Mouse (Mus musculus) mature B cell (primary cell): ENCODE measurements around the gene Cabp7.

Experiments
- in situ Hi-C: fragments of 300-500 bp; cut with MboI; formaldehyde crosslinking; loops from 2 replicates; pipeline ENCODE4 v1.14.3; 2019

Cabp7 gene

DNA sequence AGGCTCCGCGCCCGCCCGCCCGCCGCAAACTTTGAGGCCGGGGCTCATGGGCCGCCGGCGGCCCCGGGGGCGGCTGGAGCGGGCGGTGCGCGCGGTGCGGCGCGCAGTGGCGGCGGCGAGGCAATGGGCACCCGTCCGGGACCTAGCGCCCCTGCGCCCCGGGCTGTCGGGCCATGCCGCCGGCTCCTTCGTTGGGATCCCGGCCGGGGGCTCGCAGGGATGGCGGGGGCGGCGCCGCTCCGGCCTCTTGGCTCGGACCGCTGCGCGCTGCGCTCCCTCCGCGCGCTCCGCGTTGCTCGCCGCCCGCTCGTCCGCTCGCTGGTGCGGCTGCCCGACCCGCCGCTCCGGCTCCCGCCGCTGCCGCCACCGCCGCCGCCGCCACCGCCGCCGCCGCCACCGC, at the start of gene Cabp7:
TSS of gene Cabp7 (minus strand) at position 46 of the 400 bp plus-strand sequence.
- in situ Hi-C loops, result no loop called here

DNA sequence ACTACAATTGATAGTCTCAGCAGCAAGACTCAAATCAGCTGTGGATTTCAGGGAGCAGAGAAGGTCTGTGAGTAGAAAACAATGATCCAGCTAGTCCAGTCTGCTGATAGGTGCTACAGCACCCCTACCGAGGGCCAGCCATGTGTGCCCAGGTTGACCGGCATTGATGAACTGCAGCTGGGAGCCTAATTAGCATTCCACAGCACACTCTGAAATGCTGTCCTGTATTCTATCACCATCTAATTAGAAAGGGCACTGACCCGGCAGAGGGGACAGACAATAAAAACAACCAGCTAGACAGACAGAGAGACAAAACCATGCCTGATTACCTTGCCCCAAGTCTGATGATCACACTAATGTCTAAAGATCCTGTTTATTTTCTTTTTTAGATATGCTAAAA, 46.4 kb upstream of the Cabp7 start:
- in situ Hi-C loops, result no loop called here

DNA sequence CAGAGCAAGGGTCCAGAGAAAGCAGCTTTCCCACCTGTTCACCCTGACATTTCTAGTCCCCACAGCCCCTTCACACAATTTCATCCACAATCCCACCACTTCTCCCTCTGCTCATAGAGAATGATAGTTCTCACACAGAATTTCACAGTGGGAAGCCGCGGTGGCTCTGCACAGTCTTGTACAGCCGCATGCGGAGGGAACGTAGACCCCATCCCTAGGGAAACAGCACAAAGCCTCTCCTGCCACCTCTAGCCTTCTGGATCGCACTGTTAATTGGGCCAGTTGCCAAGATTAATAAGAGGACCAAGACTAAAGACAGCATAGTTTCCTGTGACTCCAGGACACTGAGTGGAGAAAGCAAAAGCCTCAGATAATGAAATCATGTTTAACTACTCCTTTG, 45.0 kb upstream of the Cabp7 start:
- in situ Hi-C loops, result no loop called here

DNA sequence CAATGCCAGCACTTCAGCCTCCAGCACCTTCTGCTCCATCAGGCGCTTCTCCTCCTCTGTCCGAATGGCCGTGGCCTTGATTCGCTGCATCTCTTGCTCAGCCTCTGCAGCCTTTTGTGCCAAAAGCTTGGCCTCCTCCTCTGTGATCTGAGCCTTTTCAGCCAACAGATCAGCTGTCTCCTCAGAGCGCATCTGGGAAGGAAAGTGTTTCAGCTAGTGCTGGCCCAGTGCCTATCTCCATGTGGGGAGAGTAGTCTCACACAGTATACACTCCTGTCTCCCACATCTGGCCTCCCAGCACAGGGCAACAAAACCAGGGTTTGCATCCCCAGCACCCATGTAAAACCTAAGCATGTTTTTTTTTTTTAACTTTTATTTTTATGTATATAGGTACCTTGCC, 43.1 kb upstream of the Cabp7 start:
- in situ Hi-C loops, result no loop called here

DNA sequence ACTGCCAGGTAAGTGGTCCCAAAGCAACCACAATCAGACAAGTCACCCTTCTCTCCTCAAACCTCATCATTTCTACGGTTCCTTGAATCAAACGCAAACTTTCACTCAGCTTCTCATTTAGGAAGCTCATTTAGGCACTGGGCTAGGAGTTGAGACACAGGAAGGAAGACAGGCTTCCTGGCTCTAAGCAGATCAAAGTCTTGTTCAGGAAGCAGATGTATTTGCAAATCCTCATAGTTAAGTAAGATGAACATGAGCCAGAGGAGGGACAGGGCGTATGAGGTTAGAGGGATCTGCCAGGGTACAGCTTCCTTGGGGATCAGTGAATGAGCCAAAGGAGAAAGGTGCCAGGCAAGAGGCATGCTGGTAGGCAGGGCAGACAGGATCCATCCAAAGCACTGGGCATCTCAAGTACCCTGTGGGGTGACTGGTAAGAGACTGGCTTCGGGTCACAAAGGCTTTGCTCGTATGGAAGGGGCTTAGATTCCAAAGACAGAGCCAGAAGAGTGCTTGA, 38.1 kb upstream of the Cabp7 start:
- in situ Hi-C loops, result no loop called here

DNA sequence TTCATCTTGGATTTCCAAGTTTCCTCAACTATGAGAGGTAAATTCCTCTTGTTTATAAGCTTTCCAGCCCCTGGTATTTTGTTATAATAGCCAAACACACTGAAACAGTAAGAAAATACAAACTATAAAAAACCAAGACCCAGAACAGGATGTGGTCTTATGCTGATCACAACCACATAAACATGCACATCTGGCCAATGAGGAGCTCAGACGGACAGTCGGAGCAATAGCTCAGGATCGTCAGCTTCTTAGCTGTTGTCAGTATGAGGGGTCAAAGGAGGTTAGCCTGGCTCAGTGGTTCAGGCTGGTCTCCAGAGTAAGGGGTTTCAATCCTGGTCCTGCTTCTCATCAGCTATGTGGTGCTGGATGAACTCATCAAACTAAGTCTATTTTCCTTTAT, 36.5 kb upstream of the Cabp7 start:
- in situ Hi-C loops, result no loop called here

DNA sequence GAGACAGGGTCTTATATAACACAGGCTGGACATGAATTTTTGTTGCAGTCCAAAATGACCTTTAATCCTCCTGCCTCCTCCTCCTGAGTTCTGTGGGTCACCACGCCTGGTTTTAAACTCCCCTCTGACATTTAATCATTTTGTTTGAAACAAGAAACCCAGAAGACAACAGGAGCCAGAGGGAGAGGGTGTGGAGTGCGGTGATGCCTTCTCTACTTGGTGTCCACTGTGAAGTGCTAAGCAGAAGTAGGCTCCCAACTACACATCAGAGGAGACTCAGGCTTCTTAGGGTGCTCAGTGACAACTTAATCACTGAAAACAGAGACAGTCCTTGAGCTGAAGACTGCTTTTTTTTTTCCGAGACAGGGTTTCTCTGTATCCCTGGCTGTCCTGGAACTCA, 34.3 kb upstream of the Cabp7 start:
- in situ Hi-C loops, result no loop called here

DNA sequence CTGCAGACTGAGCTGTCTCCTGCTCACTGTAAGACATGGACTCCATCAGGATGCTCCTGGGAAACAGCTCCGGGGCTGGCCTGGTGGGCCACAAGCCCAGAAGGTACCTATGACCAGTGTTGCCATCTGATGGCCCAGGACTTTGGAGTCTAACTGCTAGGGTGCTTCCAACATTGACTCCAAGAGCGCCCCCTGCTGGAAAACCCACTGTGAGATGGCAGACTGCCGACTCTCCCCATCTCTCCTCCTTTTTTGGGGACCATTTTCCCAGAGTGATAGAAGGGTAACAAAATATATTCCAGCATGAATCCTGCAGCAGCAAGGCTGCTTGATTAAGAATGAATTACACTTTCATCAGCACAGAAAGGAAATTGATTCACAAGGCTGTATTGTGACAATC, 26.3 kb upstream of the Cabp7 start:
- in situ Hi-C loops, result no loop called here

DNA sequence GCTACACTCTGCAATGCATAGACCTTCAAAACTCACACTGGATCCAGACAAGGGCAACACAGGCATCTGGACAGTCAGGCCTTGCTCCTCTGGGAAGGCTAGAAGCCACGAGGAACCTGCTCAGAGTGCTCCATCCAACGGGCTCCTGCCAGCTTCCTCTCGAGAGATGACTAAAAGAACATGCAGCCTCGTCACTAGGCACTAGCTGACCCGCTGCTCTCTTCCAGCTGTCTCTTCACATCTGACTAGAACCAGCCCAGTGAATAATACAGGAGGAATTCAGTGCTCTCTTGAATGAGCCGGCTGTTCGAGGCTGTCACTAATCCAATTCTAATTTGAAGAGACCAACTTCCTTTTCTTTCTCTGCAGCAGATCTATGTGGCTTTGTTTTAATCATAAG, 25.2 kb upstream of the Cabp7 start:
- in situ Hi-C loops, result no loop called here

DNA sequence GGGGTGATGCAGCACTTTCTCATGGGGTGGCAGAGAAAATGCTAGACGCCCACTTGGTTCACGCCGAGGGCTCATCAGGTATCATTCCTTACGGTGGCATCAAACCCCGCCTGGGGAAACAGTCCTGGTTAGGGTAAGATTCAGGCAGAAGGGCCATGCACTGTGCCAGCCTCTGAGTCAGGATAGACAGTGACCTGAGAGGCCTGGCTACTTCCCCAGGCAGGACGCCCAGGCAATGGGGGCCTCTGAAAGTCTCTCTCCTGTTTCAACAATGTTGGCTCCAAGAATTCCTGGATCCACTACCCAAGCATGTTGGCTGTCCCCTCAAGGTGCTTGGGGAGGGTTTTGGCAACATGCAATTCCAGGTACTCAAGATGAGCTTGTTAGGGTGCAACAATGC, 23.3 kb upstream of the Cabp7 start:
- in situ Hi-C loops, result no loop called here

DNA sequence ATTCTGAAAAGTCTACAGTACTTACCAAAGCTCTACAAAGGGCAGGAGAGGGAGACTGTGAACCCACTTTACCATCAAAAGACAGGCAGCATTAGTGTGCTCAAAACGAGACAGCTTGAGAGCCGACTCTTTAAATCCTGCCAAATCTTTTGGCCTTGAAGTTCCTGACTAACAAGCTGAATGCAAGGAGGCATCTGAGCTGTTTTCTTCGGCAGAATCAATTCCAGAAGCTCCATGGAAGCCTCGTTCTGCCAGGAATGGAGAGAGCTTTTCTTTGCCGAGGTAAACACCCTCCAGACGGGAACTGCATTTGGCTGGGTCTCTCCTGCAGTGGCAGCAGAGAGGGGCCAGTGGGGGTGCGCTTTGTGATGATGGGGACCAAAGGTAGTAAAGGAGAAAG, 22.7 kb upstream of the Cabp7 start:
- in situ Hi-C loops, result no loop called here

DNA sequence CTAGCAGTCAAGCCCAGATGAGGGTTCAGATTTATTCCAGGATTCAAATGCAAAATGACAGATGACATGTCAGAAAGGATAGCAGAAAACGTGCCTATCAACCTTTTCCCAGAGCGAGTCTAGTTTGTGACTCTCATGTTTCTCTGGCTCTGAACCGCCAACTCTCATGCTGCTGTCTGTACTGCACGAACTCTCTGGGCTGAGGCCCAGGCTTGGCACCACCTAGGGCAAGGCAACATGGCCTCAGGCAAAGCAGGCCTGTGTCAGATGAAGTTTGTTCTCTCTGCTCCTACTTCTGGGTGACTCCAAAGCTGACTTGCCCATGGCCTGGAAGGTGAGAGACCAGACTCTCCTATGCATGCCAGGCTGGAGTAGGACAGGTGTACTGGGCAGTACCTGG, 21.8 kb upstream of the Cabp7 start:
- in situ Hi-C loops, result no loop called here

DNA sequence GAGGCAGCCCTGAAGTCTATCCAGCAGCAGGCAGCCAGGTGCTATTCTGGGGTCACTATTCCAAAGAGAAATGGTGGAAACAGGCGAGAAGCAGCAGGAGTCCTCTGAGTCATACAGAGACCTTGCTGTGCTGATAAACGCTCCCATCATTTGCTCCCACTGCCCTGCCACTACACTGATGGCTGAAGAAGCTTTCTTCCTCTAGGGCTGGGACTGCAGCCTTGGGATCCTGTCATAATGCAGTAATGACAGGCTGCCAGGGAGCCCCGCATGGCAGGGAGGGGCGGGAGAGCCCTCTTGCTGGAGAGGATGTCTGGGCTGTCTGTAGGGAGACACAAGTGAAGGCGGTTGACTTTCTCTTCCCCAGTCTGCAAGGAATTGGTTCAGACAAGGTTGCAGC, 17.9 kb upstream of the Cabp7 start:
- in situ Hi-C loops, result no loop called here

DNA sequence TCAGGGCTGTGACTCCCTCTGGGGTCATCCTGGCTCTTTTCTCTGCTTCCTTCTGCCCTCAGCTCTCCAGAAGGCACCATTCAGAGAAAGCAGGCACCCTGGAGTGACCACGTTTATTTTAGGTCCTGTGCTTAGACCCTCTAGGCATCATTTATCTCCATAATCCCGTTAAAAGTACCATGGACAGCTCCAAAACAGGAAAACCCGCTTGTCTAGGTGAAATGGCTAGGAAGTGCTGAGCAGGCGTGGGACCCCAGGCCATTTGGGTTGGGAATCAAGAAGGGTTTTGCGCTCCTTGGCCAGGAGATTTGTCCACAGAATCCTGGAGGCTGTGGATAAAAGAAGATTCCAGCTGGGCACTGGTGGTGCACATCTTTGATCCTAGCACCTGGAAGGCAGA, 17.1 kb upstream of the Cabp7 start:
- in situ Hi-C loops, result no loop called here

DNA sequence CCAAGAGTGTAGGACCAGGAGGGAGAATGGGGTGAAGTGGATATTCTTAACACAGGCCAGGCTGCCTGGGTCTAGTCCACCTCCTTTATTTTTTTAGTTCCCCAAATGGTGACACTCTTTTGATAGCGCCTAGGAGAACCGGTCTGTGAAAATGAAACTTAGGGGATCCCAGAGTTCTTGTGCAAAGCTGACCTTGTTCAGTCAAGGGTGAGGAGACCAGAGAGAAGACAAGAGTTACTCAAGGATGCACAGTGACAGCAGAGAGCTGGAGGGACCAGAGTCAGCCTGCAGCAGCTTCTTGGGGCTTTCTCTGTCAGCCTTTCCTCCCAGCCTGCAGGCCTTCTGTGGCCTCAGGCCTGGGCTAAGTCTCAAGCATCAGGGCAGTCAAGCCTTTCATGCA, 15.9 kb upstream of the Cabp7 start:
- in situ Hi-C loops, result no loop called here

DNA sequence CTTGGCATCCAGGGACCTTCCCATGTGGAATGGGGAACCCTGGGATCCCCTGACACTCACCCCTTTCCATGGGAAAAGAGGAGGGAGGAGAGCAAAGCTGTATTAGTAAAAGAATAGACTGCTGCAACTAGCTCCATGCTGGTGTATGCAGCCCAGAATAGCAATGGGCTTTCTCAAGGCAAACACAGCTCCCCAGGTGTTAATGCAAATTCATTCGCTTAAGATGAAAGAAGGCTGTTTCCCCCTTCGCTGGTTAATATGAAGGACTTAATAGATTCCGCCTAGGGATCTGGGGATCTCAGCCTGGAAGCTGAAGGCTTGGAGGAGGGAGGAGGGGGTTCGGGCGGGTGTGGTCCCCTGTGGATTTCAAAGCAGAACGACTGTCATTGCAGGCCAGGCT, 15.4 kb upstream of the Cabp7 start:
- in situ Hi-C loops, result no loop called here

DNA sequence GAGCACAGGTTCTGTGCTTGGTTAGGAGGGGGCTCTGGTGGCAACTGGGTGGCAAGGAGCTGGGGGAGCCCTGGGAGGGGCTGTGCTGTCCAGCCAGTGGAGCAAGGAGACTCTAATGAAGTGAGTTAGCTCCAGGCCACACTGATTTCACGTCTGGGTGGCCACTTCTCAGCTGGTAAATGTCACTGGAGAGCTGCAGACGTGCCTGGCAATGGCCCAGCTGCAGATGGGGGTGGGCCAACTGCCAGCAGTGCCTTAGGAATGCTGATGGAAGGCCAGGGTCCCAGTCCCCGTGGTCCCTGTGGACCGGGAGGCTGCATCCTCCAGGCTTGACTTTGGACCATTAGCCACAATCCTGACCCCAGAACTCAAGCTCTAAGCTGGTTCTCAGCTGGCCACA, 13.9 kb upstream of the Cabp7 start:
- in situ Hi-C loops, result no loop called here

DNA sequence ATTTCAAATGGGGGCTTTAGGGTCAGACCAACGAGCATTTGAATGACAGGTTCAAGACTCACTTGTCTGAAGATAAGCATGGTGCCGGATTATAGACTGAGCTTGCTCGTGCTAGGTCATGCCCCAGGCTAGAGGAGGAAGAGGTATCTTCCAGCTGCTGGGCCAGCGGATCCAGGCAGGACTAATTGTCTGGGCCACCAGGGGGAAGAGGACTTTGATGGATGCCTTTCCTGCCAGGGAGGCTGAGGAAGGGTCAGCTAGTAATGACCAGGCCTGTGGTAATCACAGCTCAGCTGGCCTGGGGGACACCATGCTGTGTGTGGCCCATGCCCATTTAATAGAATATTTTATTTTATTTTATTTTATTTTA, 11.2 kb upstream of the Cabp7 start:
- in situ Hi-C loops, result no loop called here

DNA sequence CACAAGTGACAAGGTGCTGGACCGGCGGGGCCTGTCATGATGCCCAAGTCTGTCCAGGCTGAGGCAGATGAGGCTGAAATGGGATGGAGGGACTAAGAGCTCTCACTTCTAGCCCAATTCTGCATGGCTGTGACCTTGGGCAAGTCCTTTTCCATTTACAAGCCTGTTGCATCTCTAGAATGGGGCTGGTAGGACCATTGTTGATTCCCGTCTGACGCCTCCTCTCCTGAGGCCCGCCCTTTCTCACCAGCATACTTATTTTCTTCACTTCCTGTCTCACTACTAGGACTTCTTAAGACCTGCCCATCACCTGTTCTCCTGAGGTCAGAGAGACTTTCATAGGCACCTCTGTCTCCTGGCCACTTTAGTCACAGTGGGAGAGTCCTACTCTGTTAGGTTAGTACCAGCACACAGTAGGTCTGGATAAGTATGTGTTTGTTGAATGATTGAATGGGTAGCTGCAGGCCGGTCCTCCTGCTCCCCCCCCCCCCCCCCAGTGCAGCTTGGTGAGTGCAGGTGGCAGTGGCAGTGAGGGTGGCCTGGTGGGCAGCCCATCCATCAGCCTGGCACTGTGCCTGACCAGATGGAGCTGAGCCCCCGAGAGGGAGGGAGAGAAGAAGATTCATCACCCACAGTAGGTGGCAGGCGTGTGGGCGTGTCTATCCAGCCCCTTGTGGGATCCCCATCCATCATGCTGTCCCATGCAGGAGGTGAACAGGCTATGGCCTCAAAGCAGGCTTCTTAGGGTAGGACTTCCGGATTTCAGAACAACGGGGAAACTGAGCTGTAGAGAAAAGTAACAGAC, 10.6 kb upstream of the Cabp7 start:
- in situ Hi-C loops, result no loop called here

DNA sequence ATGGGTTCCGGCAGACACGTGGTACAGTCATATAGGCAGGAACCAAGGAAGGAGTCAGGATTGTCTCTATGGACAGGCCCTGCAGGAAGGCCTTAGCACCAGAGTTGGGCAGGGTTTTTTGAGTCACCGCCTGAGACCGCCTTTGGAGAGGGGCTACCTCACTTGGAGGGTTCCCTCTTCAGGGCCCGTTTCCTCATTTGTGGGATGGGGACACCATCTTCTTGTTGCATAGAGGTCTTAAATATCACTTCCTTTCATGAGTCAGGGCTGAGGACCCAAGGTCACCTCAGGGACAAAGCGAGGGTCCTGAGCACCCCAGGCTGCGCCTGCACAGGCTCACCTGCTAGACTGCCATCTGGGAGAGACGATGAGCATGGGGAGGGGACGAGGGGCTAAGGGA, 9.9 kb upstream of the Cabp7 start:
- in situ Hi-C loops, result no loop called here

DNA sequence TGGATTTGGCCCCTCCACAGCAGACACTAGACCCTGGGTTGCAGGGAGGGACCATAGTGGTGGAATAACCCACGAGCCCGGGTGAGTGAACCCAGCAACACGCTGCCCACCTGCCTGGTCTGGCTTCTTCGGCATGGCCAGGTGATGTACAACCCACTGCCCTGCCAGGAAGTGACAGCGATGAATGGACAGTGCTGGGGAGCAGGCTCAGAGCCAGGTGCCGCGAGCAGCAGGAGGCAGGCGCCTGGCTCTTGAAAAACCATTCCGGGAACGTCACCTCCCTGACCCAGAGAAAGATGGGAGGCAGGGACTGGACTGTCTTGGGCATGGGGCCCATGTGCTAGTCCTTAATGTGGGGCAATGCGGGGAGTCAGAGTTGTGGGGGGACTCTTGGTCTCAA, 8.3 kb upstream of the Cabp7 start:
- in situ Hi-C loops, result no loop called here

DNA sequence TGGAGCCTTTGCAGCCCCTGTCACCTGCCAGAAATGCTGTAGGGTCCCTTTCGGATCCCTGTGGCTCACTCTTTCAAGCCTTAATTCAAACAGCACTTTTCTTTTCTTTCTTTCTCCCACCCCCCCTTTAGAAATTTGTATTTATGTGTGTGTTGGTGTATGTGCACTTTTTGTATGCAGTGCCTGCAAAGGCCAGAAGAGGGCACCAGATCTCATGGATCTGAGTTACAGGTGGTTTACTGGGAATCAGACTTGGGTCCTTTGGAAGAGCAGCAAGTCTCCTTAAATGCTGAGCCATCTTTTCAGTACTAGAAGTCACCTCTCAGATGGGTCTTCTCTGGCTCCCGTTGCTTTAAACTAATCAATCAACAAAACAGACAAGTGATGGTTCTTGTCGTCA, 7.5 kb upstream of the Cabp7 start:
- in situ Hi-C loops, result no loop called here

DNA sequence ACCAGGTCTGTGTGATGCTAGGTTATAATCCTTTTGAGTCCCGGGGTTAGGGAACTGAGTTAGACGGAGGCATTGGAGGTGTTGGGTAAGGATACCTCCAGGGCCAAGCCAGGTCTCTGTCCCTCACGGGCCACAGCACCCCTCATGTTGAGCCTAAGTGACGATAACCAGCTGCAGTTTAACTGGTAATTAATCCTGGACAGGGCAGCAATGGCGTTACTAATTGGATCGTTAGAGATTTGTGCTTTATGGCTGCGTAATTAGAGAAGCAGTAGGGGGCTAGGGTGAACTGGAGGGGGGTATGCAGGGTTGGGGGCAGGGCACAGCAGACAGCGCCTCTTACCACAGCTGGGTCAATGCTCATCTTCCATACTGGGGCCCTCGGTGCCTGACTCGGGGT, 6.3 kb upstream of the Cabp7 start:
- in situ Hi-C loops, result no loop called here

DNA sequence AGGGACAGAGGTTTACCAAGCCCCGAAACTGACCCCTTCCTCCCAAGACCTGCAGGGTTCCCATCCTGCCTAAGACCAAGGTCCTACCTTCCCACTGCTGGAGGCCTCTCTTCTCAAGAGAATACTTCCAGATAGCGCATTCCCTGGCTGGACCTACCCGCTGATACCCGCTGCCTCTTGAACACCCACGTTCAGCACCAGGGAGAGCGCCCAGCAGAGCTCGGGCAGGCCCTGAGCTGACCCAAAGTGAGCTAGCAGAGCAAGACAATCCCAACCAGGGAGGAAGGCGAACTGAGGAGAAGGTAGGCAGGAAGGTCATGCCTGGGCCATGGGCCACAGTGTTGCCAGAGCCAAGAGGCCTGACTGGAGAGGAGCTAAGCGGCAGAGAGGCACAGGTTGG, 3.7 kb upstream of the Cabp7 start:
- in situ Hi-C loops, result no loop called here
